Mouse (Mus musculus) neural tube, embryonic 12.5 days (tissue): ENCODE measurements at regions not wholly inside any gene's neighbourhood (a gene's known extent, or its start where the extent isn't known, plus 50 kb on each side); places are given as distances from the start of the nearest gene placed in this dataset.

ENCODE experiments used
- ATAC-seq: fragments of 200-750 bp; cut with Nextera tagmentation; 2 replicates; pipeline ENCODE4 v1.8.0; 2017; ENCODE audit warnings: low read depth, mild to moderate bottlenecking, moderate TSS enrichment, moderate library complexity; ENCODE audit not compliant: low FRiP score
- H3K27ac ChIP-seq: fragments of 300-500 bp; sonication (generic); 2 replicates; pipeline ENCODE4 v1.5.1; 2016
- H3K27me3 ChIP-seq: fragments of 300-500 bp; sonication (generic); replicated peaks from 2 replicates; pipeline ENCODE4 v1.6.1; 2016; ENCODE audit warnings: mild to moderate bottlenecking
- H3K36me3 ChIP-seq: fragments of 300-500 bp; sonication (generic); 2 replicates; pipeline ENCODE4 v1.6.1; 2016; ENCODE audit warnings: mild to moderate bottlenecking
- H3K4me1 ChIP-seq: fragments of 300-500 bp; sonication (generic); 2 replicates; pipeline ENCODE4 v1.6.1; 2016
- H3K4me2 ChIP-seq: fragments of 300-500 bp; sonication (generic); replicated peaks from 2 replicates; pipeline ENCODE4 v1.6.1; 2016; ENCODE audit warnings: mild to moderate bottlenecking
- H3K4me3 ChIP-seq: fragments of 300-500 bp; sonication (generic); 2 replicates; pipeline ENCODE4 v1.5.1; 2016
- H3K9ac ChIP-seq: fragments of 300-500 bp; sonication (generic); 2 replicates; pipeline ENCODE4 v1.6.1; 2016; ENCODE audit warnings: mild to moderate bottlenecking
- H3K9me3 ChIP-seq: fragments of 300-500 bp; sonication (generic); 2 replicates; pipeline ENCODE4 v1.6.1; 2016; ENCODE audit warnings: mild to moderate bottlenecking
- WGBS: fragments of 180-500 bp; shearing (Covaris S2); methylation state at CpG from one replicate; pipeline ENCODE4 v1.1.7; 2016; 5-methylcytosine and 5-hydroxymethylcytosine counted together

GRCm38 (mm10) chr15:24486235-24486634, 927.3 kb downstream of the Basp1 start:
- Histone ChIP-seq H3K27ac (no peak overlapping the region), H3K4me3 (no peak overlapping the region), H3K27me3 (no peaks in the 10 kb centered on the region), H3K4me2 (no peak overlapping the region), H3K36me3 (no peaks in the 10 kb centered on the region), H3K9ac (no peak overlapping the region), H3K4me1 (no peaks in the 10 kb centered on the region), H3K9me3 (no peaks in the 10 kb centered on the region)
- no peak for ATAC-seq
- WGBS, result 83% methylated on average over 2 of the region's 2 CpGs

- ATAC-seq, result no peak
- Histone ChIP-seq H3K9ac (no peak overlapping the region), H3K27me3 (no peaks in the 10 kb centered on the region), H3K36me3 (no peaks in the 10 kb centered on the region), H3K4me2 (no peak overlapping the region), H3K9me3 (no peaks in the 10 kb centered on the region), H3K4me1 (no peaks in the 10 kb centered on the region), H3K4me3 (no peak overlapping the region), H3K27ac (no peak overlapping the region)
- 82% methylated on average over 1 of the region's 1 CpGs for WGBS
These were observed 945.3 kb downstream of the Basp1 start for GRCm38 (mm10) chr15:24468239-24468638.

GRCm38 (mm10) chr15:24457726-24458125, 955.8 kb downstream of the Basp1 start:
- H3K36me3 ChIP-seq, result no peaks in the 10 kb centered on the region
- no peak overlapping the region for H3K4me2 ChIP-seq
- no peak overlapping the region for H3K9ac ChIP-seq
- no peak overlapping the region for H3K27ac ChIP-seq
- no peaks in the 10 kb centered on the region for H3K4me1 ChIP-seq
- no peak for ATAC-seq
- H3K27me3 ChIP-seq, result no peaks in the 10 kb centered on the region
- 88% methylated on average over 1 of the region's 1 CpGs for WGBS
- no peak overlapping the region for H3K4me3 ChIP-seq
- no peaks in the 10 kb centered on the region for H3K9me3 ChIP-seq

DNA sequence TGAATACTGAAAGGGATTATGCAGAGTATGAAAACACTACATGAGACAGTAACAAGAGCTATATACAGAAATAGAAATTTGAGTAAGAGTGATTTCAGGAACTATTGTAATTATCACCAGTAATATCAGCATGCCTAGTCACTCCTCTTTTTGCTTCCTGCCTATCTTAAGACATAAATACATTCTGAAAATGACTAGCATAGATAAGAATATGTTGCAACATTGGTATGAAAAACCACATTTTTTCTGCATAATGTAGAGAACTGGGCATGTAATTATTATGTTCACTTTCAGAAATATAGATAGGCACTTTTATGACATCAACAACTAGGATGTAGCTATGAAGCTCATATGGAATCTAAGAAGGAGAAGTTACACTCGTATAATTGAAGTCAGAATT, 980.5 kb downstream of the Basp1 start:
- Histone ChIP-seq H3K27me3 (no peaks in the 10 kb centered on the region), H3K9me3 (no peaks in the 10 kb centered on the region), H3K36me3 (no peaks in the 10 kb centered on the region), H3K4me3 (no peak overlapping the region), H3K27ac (no peak overlapping the region), H3K4me2 (no peak overlapping the region), H3K4me1 (no peaks in the 10 kb centered on the region), H3K9ac (no peak overlapping the region)
- ATAC-seq, result no peak
- WGBS, result 79% methylated on average over 1 of the region's 1 CpGs

GRCm38 (mm10) chr15:24429154-24429553, 984.4 kb downstream of the Basp1 start:
- Histone ChIP-seq H3K4me1 (no peaks in the 10 kb centered on the region), H3K9me3 (no peaks in the 10 kb centered on the region), H3K27me3 (no peaks in the 10 kb centered on the region), H3K4me2 (no peak overlapping the region), H3K9ac (no peak overlapping the region), H3K27ac (no peak overlapping the region), H3K36me3 (no peaks in the 10 kb centered on the region), H3K4me3 (no peak overlapping the region)
- WGBS, result 41% methylated on average over 5 of the region's 5 CpGs
- ATAC-seq, result no peak

- H3K4me3 ChIP-seq, result no peak overlapping the region
- H3K9ac ChIP-seq, result no peak overlapping the region
- no peak for ATAC-seq
- H3K9me3 ChIP-seq, result no peaks in the 10 kb centered on the region
- WGBS, result 63% methylated on average over 2 of the region's 2 CpGs
- H3K4me1 ChIP-seq, result no peaks in the 10 kb centered on the region
- no peak overlapping the region for H3K4me2 ChIP-seq
- no peaks in the 10 kb centered on the region for H3K27me3 ChIP-seq
- no peaks in the 10 kb centered on the region for H3K36me3 ChIP-seq
- H3K27ac ChIP-seq, result no peak overlapping the region
These were observed 991.1 kb downstream of the Basp1 start for GRCm38 (mm10) chr15:24422333-24422942.

DNA sequence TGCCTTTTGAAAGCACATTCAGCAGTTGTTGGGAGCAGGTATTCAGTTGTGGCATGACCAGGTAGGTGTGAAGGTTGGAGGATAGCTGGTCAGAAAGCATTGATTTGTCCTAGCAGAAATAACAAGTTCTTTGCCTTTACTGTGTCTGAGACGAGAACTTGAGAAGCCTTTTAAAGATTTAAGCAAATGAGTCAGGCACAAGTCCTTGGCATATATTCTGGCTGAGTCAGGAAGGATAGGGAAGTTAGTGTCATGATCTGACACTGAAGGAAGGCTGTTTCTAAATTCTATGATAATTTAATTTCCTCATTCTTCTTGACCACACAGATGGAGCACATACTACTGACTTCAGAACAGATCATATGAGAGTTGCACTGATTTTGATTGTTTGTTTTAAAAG, 993.8 kb downstream of the Basp1 start:
- H3K4me2 ChIP-seq, result no peak overlapping the region
- no peaks in the 10 kb centered on the region for H3K36me3 ChIP-seq
- H3K4me3 ChIP-seq, result no peak overlapping the region
- no peak for ATAC-seq
- H3K27me3 ChIP-seq, result no peaks in the 10 kb centered on the region
- no peak overlapping the region for H3K9ac ChIP-seq
- WGBS, result 83% methylated on average over 1 of the region's 1 CpGs
- no peaks in the 10 kb centered on the region for H3K9me3 ChIP-seq
- no peaks in the 10 kb centered on the region for H3K4me1 ChIP-seq
- no peak overlapping the region for H3K27ac ChIP-seq

DNA sequence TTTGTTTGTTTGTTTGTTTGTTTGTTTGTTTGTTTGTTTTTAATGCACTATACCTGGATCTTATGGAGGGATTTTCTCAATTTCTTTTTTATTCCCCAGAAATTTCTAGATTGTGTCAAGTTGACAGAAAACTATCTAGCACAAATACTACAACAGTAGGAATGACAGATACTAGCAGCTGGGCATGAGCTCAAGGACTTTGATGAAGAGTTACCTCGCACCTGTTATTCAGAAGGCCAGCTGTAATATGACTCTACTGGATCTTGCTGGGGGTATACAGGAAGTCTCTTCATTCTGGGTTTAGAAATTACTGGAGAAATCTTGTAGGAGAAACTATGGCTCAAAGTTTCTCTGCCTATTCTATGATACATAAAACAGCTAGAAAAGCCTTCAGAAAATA, 994.4 kb downstream of the Basp1 start:
- H3K4me3 ChIP-seq, result no peak overlapping the region
- H3K27ac ChIP-seq, result no peak overlapping the region
- no peak for ATAC-seq
- H3K4me2 ChIP-seq, result no peak overlapping the region
- WGBS, result 94% methylated on average over 1 of the region's 1 CpGs
- H3K9me3 ChIP-seq, result no peaks in the 10 kb centered on the region
- no peaks in the 10 kb centered on the region for H3K36me3 ChIP-seq
- H3K9ac ChIP-seq, result no peak overlapping the region
- H3K27me3 ChIP-seq, result no peaks in the 10 kb centered on the region
- H3K4me1 ChIP-seq, result no peaks in the 10 kb centered on the region

DNA sequence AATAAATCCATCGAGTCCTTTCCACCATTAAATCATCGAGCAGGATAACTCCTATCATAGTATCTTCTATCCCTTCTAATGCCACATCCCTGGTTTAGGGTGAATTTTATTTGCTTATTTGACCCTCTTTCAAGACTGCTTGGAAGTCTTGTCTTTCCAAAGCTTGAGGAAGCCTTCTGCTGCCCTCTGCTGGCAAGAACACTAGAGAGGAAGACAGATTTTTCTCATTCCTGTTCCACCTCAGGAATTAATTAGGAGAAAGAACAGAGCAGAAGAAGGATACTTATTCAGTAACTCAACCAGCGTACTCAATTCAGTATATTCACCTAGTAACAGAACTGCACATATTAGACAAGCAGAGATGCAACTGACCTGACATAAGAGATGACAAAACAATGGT, 1005.9 kb downstream of the Basp1 start:
- no peak overlapping the region for H3K4me2 ChIP-seq
- H3K27ac ChIP-seq, result no peak overlapping the region
- no peak overlapping the region for H3K9ac ChIP-seq
- H3K4me1 ChIP-seq, result no peaks in the 10 kb centered on the region
- WGBS, result 59% methylated on average over 3 of the region's 3 CpGs
- H3K36me3 ChIP-seq, result no peaks in the 10 kb centered on the region
- H3K4me3 ChIP-seq, result no peak overlapping the region
- no peaks in the 10 kb centered on the region for H3K9me3 ChIP-seq
- no peak for ATAC-seq
- H3K27me3 ChIP-seq, result no peaks in the 10 kb centered on the region

DNA sequence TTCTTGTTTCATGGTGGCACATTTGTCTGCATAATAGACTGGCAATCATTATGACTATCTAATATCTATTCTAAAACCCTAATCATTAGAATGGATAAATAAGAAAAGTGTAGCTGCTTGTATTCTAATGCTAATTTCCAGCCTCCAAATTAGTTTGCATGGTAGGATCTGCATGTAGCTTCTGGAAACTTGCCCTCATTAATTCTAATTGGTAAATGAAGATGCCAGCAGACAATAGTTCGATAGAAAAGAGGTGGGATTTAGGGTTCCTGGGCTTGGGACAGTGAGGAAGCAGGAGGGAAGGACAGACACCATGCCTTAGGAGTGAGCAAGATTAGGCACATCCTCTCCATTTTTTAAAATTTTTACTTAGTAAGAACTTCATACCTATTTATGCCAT, 1008.3 kb downstream of the Basp1 start:
- Histone ChIP-seq H3K4me3 (no peak overlapping the region), H3K9me3 (no peaks in the 10 kb centered on the region), H3K27ac (no peak overlapping the region), H3K4me1 (no peaks in the 10 kb centered on the region), H3K27me3 (no peaks in the 10 kb centered on the region), H3K9ac (no peak overlapping the region), H3K4me2 (no peak overlapping the region), H3K36me3 (no peaks in the 10 kb centered on the region)
- ATAC-seq, result no peak
- 63% methylated on average over 1 of the region's 1 CpGs for WGBS

DNA sequence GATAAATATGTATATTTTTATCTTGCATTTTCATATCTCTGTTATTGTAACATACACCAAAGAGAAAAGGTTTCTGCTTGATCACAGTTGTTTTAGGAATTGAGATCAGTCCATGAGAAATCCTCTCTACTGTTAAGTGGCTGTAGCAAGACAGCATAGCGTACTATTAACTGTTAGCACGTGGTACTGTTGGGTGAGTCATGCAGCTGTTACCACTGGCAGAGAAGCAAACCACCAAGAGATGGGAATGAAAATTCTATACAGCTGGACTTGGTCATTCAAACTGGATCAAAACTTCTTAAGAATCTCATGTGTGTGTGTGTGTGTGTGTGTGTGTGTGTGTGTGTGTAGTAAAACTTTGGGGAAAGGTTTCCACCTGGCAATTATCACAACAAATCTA, 1013.5 kb downstream of the Basp1 start:
- WGBS, result 84% methylated on average over 2 of the region's 2 CpGs

DNA sequence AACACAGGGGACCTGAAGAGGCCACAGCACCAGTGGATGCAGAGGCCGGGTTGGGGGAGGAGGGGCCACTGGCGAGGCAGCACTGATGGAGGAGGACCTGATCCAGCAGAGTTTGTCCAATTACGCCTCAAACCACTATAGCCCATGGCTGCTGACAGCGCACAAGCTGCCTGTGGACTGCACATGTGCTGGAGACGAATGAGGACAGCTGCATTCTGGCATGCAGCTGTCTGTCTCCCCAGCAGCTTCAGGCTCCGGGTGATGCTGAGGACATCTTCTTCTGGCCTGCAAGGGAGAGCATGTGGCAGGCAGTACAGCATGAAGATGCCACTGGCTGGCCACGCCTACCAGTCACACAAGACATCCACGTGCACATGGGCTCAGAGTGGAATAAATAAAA, 1055.2 kb downstream of the Basp1 start:
- no peak overlapping the region for H3K4me2 ChIP-seq
- H3K9me3 ChIP-seq, result no peaks in the 10 kb centered on the region
- no peak overlapping the region for H3K9ac ChIP-seq
- WGBS, result 86% methylated on average over 8 of the region's 8 CpGs
- H3K36me3 ChIP-seq, result no peaks in the 10 kb centered on the region
- H3K27me3 ChIP-seq, result no peaks in the 10 kb centered on the region
- ATAC-seq, result no peak
- H3K4me3 ChIP-seq, result no peak overlapping the region
- no peaks in the 10 kb centered on the region for H3K4me1 ChIP-seq
- no peak overlapping the region for H3K27ac ChIP-seq

More for the DNA sequence above, 1013.5 kb downstream of the Basp1 start:
- Histone ChIP-seq H3K27ac (no peak overlapping the region), H3K36me3 (no peaks in the 10 kb centered on the region), H3K9ac (no peak overlapping the region), H3K4me1 (no peaks in the 10 kb centered on the region), H3K4me2 (no peak overlapping the region), H3K27me3 (no peaks in the 10 kb centered on the region), H3K9me3 (no peaks in the 10 kb centered on the region), H3K4me3 (no peak overlapping the region)
- no peak for ATAC-seq

DNA sequence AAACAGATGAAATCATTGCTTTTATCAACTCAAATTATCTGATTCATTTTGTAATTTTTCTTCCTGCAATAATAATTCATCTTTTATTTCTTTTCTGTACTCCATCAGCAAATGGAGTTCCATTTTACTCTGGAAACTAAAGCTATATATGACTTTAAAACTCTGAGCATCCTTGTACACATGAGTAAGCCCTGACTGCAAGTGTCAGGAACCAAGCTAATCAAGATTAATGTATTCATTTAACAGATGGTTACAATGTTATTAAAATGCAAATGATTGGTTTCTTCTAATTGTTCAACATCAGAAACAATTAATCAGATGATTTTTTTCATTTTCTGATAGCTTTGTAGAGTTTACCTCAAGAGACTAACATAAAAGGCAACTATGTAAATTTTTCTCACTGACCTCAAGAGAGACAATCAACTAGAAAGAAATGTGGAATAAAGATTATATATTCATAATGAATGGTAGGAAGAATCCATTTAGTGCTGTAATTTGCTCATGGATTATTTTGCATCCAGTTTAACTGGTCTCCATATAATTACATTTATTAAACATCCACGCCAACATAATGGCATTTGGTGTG, 1064.5 kb downstream of the Basp1 start:
- 76% methylated on average over 1 of the region's 1 CpGs for WGBS
- ATAC-seq, result peak; percentile 77; the same call in 1 of the 2 replicates
- Histone ChIP-seq H3K9ac (no peak overlapping the region), H3K27ac (no peak overlapping the region), H3K4me3 (no peak overlapping the region), H3K4me1 (no peaks in the 10 kb centered on the region), H3K4me2 (no peak overlapping the region), H3K9me3 (no peaks in the 10 kb centered on the region), H3K27me3 (no peaks in the 10 kb centered on the region), H3K36me3 (no peaks in the 10 kb centered on the region)
